Mouse (Mus musculus) heart, postnatal 10 days (tissue): ENCODE results near the gene Tmem189. TPM values are rescaled to one million over a fixed set of nuclear protein-coding genes. Genes with fewer than 3 reads are reported as not detected.
A peak's percentile ranks its signal among the peaks of the same experiment; 100 is the strongest.

Source experiments
- DNase-seq, 2 experiments: peaks; one replicate each; pipeline ENCODE4 v3.0.0; 2021
- intact Hi-C: fragments of 180-260 bp; cut with DNase I; formaldehyde crosslinking; loops from one replicate; pipeline ENCODE4 v1.15.1; 2025
- total RNA-seq, 2 experiments: library from RNA; stranded (reverse); gene quantifications; 2 replicates each; pipeline ENCODE4 v1.2.3; 2021

Gene Tmem189
- total RNA-seq = 10 to 100 TPM; 37.9 to 40.5 TPM

GRCm38 (mm10) chr2:167689501-167690218, at the start of gene Tmem189:
Tmem189 (minus strand) TSS chr2:167689822.
- peak; percentile 70 to 71 for DNase-seq
- intact Hi-C loops = loop anchor here (5.0 to 10.0 kb wide), 3 partner anchors 73 to 395 kb away; partner anchors contain the start of gene Pard6b

GRCm38 (mm10) chr2:167739030-167739429, 49.4 kb upstream of the Tmem189 start:
- intact Hi-C loops = no loop called here
- no peak for DNase-seq

GRCm38 (mm10) chr2:167734861-167735260, 45.2 kb upstream of the Tmem189 start:
- intact Hi-C loops = no loop called here
- no peak for DNase-seq

DNA sequence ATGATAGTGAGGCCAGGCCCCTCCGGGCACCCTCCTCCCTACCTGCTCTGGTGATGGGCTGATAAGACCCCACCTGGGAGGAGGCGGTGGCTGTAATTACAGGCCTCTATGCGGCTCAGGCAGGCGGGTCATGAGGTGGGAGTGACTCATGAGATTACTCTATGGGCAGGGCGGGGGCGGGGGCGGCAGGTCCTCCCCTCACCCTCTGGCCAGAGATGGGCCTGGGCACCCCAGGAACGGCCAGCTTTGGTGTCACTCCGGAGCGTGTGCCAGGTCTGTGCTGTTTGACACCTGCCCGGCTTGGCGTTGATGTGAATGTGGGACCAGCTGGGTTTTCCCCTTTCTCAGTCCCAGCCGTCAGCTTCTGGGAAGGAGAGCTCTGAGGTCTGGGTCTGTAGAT, 41.5 kb upstream of the Tmem189 start:
- intact Hi-C loops = no loop called here
- no peak for DNase-seq

DNA sequence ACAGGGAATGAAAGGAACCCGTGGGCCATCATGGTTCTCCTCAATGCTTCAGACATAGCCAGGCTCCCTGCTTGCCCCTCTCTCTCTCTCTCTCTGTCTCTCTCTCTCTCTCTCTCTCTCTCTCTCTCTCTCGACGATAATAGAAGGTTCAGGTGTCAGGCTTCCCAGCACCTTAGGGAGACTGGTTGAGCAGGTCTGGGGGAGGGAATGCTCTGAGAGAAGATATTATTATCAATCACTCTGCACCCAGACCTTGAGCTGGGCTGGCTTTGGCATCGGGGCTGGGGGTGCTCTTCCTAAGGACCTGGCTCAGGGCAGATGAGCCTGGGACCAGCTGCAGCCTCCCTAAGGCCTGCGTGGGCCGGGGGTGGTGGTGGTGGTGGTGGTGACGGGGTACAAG, 40.4 kb upstream of the Tmem189 start:
- intact Hi-C loops = no loop called here
- no peak for DNase-seq

- DNase-seq = peak; percentile 27 to 34
- intact Hi-C loops = no loop called here
Measured at GRCm38 (mm10) chr2:167727161-167727560, 37.5 kb upstream of the Tmem189 start.

GRCm38 (mm10) chr2:167725879-167726278, 36.3 kb upstream of the Tmem189 start:
- intact Hi-C loops = no loop called here
- no peak for DNase-seq

DNA sequence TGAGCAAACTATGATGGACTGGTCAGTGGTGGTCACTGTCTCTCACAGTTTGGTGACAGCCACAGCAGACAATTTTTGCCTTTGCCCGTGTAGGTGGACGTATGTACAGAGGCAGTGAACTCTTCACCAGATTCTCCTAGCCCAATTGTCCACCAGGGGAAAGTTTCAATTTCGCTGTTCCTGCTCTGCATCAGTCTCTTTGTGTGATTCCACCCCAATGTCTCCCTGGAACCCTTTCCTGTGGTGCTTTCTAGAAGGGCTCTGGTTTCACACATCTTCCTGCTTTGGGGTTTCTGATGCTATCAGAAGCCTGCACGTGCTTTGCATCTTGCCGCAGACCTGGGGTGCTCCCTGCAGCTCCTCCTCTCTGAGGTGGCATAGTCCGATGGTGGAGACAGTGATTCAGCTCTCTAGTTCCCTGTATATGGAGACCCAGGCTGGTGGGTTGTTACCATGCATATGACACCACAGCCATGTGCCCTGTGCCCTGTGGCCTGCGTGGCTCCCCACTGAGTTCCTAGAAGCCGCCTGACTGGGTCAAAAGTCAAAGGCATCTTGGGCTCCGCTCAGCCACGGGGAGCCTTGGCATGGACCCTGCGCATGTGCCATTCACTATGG, 34.1 kb upstream of the Tmem189 start:
- no peak for DNase-seq
- intact Hi-C loops = no loop called here

DNA sequence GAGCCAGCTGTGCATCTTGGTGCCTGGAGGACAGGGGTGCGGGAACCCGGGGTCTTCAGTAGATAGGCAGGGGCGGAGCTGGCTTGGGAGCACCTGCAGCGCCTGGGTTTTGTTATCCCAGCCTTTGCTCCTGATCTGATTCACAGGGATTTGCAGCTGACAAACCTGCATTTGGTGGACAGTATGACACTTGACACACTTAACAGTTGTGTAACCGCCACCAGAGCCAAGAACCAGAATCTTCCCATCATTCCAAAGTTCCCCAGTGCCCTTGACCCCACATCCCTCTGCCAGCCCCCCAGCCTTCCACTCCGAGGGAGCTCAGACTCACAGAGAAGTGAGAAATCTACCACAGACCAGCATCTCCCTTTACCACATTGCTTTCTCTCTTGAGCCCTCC, 32.9 kb upstream of the Tmem189 start:
- no peak for DNase-seq
- intact Hi-C loops = no loop called here

- DNase-seq = no peak
Measured at GRCm38 (mm10) chr2:167721159-167721882, 31.7 kb upstream of the Tmem189 start.

DNA sequence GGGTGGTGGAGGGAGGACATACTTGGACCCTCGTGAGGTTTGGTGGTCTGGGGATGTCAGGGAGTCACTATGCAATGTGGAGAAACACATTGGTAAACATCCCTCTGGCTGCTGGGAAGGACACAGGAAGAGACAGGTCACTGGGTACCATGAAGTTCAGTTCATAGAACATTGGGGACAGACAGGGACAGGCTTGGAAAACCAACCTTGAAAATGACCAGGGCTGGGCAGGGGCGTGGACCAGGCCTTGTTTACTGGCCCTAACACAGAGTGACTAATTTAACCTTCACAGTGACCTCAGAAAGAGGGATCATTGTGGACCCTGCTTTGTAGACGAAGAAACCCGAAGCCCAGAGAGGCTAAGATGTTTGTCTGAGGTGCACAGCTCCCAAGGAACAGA, 29.9 kb upstream of the Tmem189 start:
- DNase-seq = no peak
- intact Hi-C loops = no loop called here

More at GRCm38 (mm10) chr2:167721159-167721882, 31.7 kb upstream of the Tmem189 start:
- intact Hi-C loops = no loop called here

- intact Hi-C loops = no loop called here
- no peak for DNase-seq
Measured at GRCm38 (mm10) chr2:167717208-167717607, 27.6 kb upstream of the Tmem189 start.

- intact Hi-C loops = no loop called here
- DNase-seq = no peak
Measured at GRCm38 (mm10) chr2:167715008-167715407, 25.4 kb upstream of the Tmem189 start.

- intact Hi-C loops = no loop called here
- peak; percentile 38 to 39 for DNase-seq
Measured at GRCm38 (mm10) chr2:167714298-167714697, 24.7 kb upstream of the Tmem189 start.

DNA sequence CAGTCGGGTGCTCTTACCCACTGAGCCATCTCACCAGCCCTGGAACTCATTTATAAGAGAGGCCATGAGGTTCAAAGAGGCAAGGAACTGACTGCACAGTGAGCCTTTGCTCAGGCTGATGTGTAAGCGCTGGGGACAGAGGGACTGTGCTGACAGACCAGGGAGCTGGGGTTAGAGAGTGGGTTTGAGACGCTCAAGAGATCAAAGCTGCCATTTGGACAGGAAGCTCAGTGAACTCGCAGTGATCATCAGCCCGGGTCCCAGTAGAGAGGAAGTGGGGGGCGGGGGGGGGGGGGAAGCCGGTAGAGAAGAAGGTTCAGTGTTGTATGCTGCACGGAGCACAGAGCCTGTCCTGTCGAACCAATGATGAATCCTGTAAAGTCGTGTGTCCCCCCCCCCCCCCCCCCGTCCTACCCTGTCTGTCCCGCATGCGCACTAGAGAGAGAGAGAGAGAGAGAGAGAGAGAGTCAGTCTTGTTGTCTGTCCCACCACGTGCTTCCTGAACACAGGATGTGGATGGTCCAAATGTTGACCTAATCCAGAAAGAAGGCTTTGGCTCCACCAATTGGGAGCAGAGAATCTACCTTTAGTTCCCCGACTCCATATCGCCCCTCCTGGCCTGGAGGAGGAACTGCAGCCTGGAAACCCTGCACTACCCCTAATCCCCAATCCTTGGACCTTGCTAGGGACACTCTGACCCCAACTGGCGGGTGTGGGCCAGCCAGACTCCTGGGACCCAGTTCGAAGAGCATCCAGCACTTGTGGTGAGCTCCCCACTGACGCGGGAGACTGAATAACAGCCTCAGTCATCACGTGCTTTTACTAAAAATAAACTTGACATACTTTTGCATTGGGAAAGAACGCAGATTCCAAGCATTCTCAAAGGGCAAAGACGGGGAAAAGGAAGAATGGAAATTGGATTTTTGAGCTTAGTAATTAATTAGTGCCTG, 23.5 kb upstream of the Tmem189 start:
- peak; percentile 52 to 70 for DNase-seq
- intact Hi-C loops = no loop called here

- intact Hi-C loops = no loop called here
- no peak for DNase-seq
Measured at GRCm38 (mm10) chr2:167710574-167710973, 21.0 kb upstream of the Tmem189 start.

- intact Hi-C loops = no loop called here
- no peak for DNase-seq
Measured at GRCm38 (mm10) chr2:167709969-167710368, 20.3 kb upstream of the Tmem189 start.

GRCm38 (mm10) chr2:167708373-167708772, 18.8 kb upstream of the Tmem189 start:
- intact Hi-C loops = no loop called here
- no peak for DNase-seq

DNA sequence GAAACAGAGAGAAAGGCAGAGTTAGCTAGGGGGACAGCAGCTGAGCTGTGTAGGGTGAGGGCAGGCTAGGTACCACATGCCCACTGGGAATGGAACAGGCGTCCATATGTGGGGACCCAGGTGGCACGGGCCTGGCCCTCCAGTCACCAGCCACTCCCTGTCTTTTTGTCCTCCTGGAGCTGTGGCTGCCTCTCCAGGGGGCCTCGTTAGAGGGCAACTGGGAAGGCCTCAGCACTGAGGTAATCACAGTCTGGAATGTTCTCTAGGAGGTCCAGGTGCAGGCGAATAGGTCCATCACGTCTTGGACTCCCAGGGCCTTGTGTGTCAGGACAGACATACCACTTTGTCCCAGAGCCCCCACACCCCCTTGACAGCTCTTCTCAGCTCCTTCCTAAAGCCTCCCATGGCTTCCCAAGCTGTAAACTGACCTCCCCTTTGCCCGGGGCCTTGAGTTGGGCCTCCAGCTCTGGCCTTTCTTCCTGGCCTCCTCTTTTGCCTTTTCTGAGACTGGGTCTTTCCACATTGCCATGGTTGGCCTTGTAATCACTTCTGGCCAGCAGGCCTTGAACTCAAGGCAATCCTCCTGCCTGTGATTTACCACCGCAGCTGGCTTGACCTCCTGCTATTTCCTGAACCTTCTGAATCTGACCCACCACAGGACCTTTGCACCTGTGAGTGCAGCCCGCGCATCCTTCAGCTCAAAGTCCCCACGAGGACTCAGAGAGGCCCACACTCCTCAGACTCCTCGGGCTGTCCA, 16.7 kb upstream of the Tmem189 start:
- no peak for DNase-seq
- intact Hi-C loops = no loop called here

DNA sequence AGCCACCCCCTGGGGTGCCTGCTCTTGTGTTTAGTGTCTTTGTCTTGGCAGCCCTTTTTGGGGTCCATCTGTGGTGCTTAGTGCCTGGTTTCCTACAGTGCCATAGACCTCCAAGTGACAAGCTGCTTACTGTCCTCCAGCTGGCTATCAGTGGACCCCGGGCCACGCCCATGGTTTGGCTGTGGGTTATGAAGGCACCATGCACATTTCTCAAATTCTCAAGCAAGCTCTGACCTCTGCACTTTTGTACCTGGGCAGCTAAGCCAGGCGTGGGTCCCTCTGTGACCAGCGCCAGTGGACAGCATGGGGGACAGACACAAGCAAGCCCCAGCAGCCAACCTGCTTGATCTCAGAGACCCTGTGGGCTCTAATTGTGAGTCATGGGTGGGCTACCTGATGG, 14.8 kb upstream of the Tmem189 start:
- DNase-seq = no peak
- intact Hi-C loops = no loop called here
